Mouse (Mus musculus): Measurements from ENCODE around the gene Fry. TPM values are rescaled to one million over a fixed set of nuclear protein-coding genes. Genes with fewer than 3 reads are reported as not detected.
A peak's percentile ranks its signal among the peaks of the same experiment; 100 is the strongest.
"Not testable (repeated sequence)": the region's sequence is repeated elsewhere in the genome, so short reads cannot be mapped to it uniquely, and the experiment has no call there.

Fry gene
- polyA plus RNA-seq, 1 experiment from 2014 or later: 2.4 TPM

DNA sequence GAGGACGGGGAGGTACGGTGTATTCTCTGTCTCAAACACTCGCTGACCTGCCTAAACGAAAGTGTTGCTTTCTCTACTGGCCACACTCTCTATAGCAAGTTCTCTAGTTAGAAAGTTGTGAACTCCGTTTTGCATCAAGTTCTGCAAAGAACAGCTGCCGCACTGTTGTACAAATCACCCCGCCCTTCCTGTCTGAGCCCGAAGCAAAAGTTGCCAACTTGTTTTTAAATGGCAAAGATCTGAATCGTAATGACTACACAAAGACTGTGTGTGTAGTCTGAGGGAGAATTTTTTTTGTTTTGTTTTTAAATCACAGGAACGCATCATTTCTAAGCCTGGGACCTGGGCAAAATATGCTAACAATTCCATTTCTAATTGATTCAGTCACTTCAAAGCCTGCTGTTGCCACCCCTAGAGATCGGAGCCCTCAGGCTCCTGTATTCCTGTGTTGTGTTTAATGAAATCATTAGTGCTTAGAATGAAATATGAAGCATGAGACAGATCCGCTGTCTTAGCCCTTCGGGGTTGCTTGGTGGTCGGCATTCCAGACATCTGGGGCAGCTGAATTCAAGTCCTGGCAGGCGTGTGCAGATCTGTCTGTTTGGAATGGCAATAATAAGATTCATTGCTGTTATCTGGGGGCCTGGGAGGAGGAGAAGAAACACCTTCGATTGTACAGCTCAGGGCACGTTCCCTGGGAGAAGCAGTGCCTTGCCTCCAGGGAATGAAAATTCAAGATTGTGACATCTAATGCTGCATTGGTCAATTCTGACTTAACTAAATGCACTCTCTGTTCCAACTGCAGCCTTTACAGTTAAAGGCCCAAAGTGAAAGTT lies 339.7 kb downstream of the Fry start:
- no peaks in the 10 kb centered on the region for H3K27me3 ChIP-seq
- H3K4me3 ChIP-seq (replicated peaks): no peak overlapping the region
- H3K27ac ChIP-seq: no peak overlapping the region
- DNase-seq: no peak
- H3K9ac ChIP-seq: no peak overlapping the region
- H3K4me2 ChIP-seq: no peak overlapping the region
- no peaks in the 10 kb centered on the region for H3K9me3 ChIP-seq (replicated peaks)
- H3K4me1 ChIP-seq (replicated peaks): no peaks in the 10 kb centered on the region
- WGBS (ENCODE audit: insufficient replicate concordance): 65% methylated on average over 17 of the region's 17 CpGs
- peaks cover 12% of the 10 kb centered on the region for H3K36me3 ChIP-seq
- no peak for ATAC-seq (ENCODE audit: low read depth)

DNA sequence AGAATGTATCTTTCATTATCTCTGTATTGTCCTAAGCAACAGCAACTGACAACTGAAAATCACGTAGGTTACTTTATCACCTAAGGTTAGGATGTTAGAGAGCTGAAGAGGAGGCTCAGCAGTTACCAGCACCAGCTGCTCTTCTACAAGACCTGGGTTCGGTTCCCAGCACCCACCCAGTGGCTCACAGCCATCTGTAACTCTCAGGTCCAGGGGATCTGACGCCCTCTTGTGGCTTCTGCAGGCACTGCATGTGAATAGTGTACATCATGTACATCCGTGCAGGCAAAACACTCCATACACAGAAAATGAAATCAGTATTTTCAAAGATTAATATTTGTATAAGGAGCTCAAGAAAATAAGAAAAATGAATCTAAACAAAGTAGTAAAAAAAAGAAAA lies 341.4 kb downstream of the Fry start:
- H3K27me3 ChIP-seq: no peaks in the 10 kb centered on the region
- H3K9ac ChIP-seq: no peak overlapping the region
- no peak overlapping the region for H3K4me3 ChIP-seq (replicated peaks)
- WGBS (ENCODE audit: insufficient replicate concordance): 64% methylated on average over 4 of the region's 4 CpGs
- no peaks in the 10 kb centered on the region for H3K4me1 ChIP-seq (replicated peaks)
- no peak overlapping the region for H3K27ac ChIP-seq
- H3K9me3 ChIP-seq (replicated peaks): no peaks in the 10 kb centered on the region
- no peak overlapping the region for H3K4me2 ChIP-seq
- DNase-seq: no peak
- ATAC-seq (ENCODE audit: low read depth): no peak
- peaks cover 3% of the 10 kb centered on the region; the same call in 1 of the 2 replicates for H3K36me3 ChIP-seq

- 54% methylated on average over 3 of the region's 3 CpGs for WGBS (ENCODE audit: insufficient replicate concordance)
- no peak overlapping the region for H3K9ac ChIP-seq
- no peaks in the 10 kb centered on the region for H3K27me3 ChIP-seq
- H3K4me2 ChIP-seq: no peak overlapping the region
- H3K4me1 ChIP-seq (replicated peaks): peaks cover 13% of the 10 kb centered on the region
- ATAC-seq (ENCODE audit: low read depth) (no peak), DNase-seq (no peak)
- H3K27ac ChIP-seq: no peak overlapping the region
- H3K4me3 ChIP-seq (replicated peaks): no peak overlapping the region
- H3K36me3 ChIP-seq: no peaks in the 10 kb centered on the region
- no peaks in the 10 kb centered on the region for H3K9me3 ChIP-seq (replicated peaks)
These were observed 346.3 kb downstream of the Fry start for GRCm38 (mm10) chr5:150464721-150465120.

GRCm38 (mm10) chr5:150465218-150465617 lies 346.8 kb downstream of the Fry start:
- no peak for ATAC-seq (ENCODE audit: low read depth)
- H3K4me3 ChIP-seq (replicated peaks): no peak overlapping the region

DNA sequence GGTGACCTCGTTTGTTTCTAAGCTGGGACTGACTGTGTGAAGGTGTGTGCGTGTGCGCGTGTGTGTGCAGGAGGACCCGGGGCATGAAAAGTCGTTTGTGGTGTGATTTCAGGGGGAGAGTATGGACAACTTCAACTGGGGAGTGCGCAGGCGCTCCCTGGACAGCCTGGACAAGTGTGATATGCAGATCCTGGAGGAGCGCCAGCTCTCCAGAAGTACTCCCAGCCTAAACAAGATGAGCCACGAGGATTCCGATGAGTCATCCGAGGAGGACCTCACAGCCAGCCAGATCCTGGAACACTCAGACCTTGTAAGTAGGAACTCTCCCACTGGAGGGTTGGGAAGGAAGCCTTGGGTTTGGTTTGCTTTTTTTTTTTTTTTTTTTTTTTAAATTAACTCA lies 347.7 kb downstream of the Fry start:
- no peak overlapping the region for H3K4me3 ChIP-seq (replicated peaks)
- peak; percentile 69 for ATAC-seq (ENCODE audit: low read depth)
- H3K4me1 ChIP-seq (replicated peaks): peaks cover 16% of the 10 kb centered on the region
- H3K4me2 ChIP-seq: no peak overlapping the region
- H3K9ac ChIP-seq: no peak overlapping the region
- H3K27me3 ChIP-seq: no peaks in the 10 kb centered on the region
- no peak for DNase-seq
- no peaks in the 10 kb centered on the region for H3K36me3 ChIP-seq
- H3K27ac ChIP-seq: no peak overlapping the region
- H3K9me3 ChIP-seq (replicated peaks): no peaks in the 10 kb centered on the region
- 66% methylated on average over 12 of the region's 12 CpGs for WGBS (ENCODE audit: insufficient replicate concordance)

More at GRCm38 (mm10) chr5:150465218-150465617, 346.8 kb downstream of the Fry start:
- H3K9me3 ChIP-seq (replicated peaks): no peaks in the 10 kb centered on the region
- no peak overlapping the region for H3K27ac ChIP-seq
- H3K27me3 ChIP-seq: no peaks in the 10 kb centered on the region
- no peak overlapping the region for H3K9ac ChIP-seq
- DNase-seq: no peak
- peaks cover 16% of the 10 kb centered on the region for H3K4me1 ChIP-seq (replicated peaks)
- H3K36me3 ChIP-seq: no peaks in the 10 kb centered on the region
- 62% methylated on average over 6 of the region's 6 CpGs for WGBS (ENCODE audit: insufficient replicate concordance)
- no peak overlapping the region for H3K4me2 ChIP-seq

DNA sequence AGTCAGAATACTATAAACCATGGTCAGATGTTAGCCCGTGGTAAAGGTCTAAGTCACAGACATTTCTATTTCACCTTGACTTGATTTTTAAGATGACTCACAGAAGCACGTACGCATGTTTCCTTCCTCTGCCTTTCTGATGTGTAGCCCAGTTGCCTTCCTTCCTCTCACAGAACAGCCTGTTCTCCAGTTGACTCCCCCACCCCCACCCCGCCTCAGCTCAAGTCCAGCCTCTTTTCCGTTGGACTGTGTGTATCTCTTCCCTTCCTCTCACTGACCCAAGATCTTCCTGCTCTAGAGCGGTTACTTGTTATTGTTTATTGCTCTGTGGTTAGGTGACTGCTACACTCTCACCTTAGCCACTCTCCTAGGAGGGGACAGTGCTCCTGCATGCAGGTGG lies 350.0 kb downstream of the Fry start:
- ATAC-seq (ENCODE audit: low read depth): peak; percentile 56
- no peak for DNase-seq
- no peaks in the 10 kb centered on the region for H3K9me3 ChIP-seq (replicated peaks)
- no peak overlapping the region for H3K4me3 ChIP-seq (replicated peaks)
- no peak overlapping the region for H3K9ac ChIP-seq
- no peak overlapping the region for H3K4me2 ChIP-seq
- H3K27ac ChIP-seq: no peak overlapping the region
- no peaks in the 10 kb centered on the region for H3K27me3 ChIP-seq
- peaks cover 16% of the 10 kb centered on the region for H3K4me1 ChIP-seq (replicated peaks)
- WGBS (ENCODE audit: insufficient replicate concordance): 23% methylated on average over 6 of the region's 6 CpGs
- no peaks in the 10 kb centered on the region; the same call in 1 of the 2 replicates for H3K36me3 ChIP-seq

DNA sequence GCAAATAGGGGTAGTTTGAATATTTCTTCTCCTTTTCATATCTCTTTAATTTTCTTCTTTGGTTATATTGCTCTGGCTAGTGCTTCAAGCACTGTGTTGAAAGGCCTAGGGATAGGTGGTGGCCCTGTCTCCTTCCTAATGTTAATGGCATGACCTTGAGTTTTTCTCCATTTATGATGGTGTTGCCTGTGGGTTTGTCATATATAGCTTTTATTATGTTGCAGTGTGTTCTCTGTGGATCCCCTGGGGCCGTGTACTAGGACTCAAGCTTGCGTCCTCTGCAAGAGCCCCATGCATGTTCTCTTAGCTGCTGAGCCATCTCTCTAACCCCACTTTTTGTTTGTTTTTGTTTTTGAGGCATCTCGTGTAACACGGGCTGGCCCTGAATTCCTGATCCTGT lies 358.9 kb downstream of the Fry start:
- H3K4me1 ChIP-seq (replicated peaks): peaks cover 3% of the 10 kb centered on the region; the same call in 1 of the 2 replicates
- DNase-seq: no peak
- H3K4me2 ChIP-seq: no peak overlapping the region
- H3K9me3 ChIP-seq (replicated peaks): no peaks in the 10 kb centered on the region
- H3K4me3 ChIP-seq (replicated peaks): no peak overlapping the region
- 76% methylated on average over 4 of the region's 4 CpGs for WGBS (ENCODE audit: insufficient replicate concordance)
- H3K36me3 ChIP-seq: no peaks in the 10 kb centered on the region; the same call in 1 of the 2 replicates
- H3K27me3 ChIP-seq: no peaks in the 10 kb centered on the region
- H3K27ac ChIP-seq: no peak overlapping the region
- H3K9ac ChIP-seq: no peak overlapping the region
- ATAC-seq (ENCODE audit: low read depth): no peak

- 20% methylated on average over 4 of the region's 4 CpGs for WGBS (ENCODE audit: insufficient replicate concordance)
- H3K4me2 ChIP-seq: no peak overlapping the region
- ATAC-seq (ENCODE audit: low read depth) (no peak), DNase-seq (no peak)
- H3K27me3 ChIP-seq: no peaks in the 10 kb centered on the region
- no peak overlapping the region for H3K4me3 ChIP-seq (replicated peaks)
- no peaks in the 10 kb centered on the region for H3K9me3 ChIP-seq (replicated peaks)
- H3K36me3 ChIP-seq: no peaks in the 10 kb centered on the region
- no peak overlapping the region for H3K27ac ChIP-seq
- no peak overlapping the region for H3K9ac ChIP-seq
- peaks cover 3% of the 10 kb centered on the region; the same call in 1 of the 2 replicates for H3K4me1 ChIP-seq (replicated peaks)
These were observed 360.2 kb downstream of the Fry start for GRCm38 (mm10) chr5:150478612-150479011.

DNA sequence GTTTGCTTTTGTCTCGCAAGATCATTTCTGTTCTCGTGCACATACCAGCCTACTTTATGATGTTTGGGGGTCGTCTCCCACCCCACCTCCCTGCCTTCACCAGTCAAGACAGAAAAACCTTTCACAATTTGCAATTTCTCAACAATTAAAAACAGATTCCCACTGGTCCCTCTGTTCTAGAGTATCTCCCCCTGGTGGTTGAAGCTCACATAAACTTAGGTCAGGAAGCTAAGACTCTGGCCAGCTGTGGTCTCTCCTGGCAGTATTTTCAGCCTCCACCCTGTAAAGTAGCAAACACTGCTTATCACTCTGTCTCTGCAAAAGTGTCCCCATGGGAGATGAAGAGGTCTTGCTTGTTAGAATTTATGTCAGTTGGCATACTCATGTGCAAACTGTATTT lies 366.8 kb downstream of the Fry start:
- Histone ChIP-seq H3K36me3 (no peaks in the 10 kb centered on the region), H3K4me3 (replicated peaks) (no peak overlapping the region), H3K9me3 (replicated peaks) (no peaks in the 10 kb centered on the region), H3K27ac (no peak overlapping the region), H3K4me1 (replicated peaks) (no peaks in the 10 kb centered on the region), H3K9ac (no peak overlapping the region), H3K4me2 (no peak overlapping the region), H3K27me3 (no peaks in the 10 kb centered on the region)
- 52% methylated on average over 3 of the region's 3 CpGs for WGBS (ENCODE audit: insufficient replicate concordance)
- no peak for DNase-seq
- no peak for ATAC-seq (ENCODE audit: low read depth)

- DNase-seq (no peak), ATAC-seq (ENCODE audit: low read depth) (no peak)
- H3K9ac ChIP-seq: no peak overlapping the region
- H3K4me3 ChIP-seq (replicated peaks): no peak overlapping the region
- no peaks in the 10 kb centered on the region for H3K9me3 ChIP-seq (replicated peaks)
- WGBS (ENCODE audit: insufficient replicate concordance): 70% methylated on average over 3 of the region's 3 CpGs
- no peaks in the 10 kb centered on the region for H3K36me3 ChIP-seq
- no peak overlapping the region for H3K4me2 ChIP-seq
- no peak overlapping the region for H3K27ac ChIP-seq
- H3K27me3 ChIP-seq: no peaks in the 10 kb centered on the region
- no peaks in the 10 kb centered on the region for H3K4me1 ChIP-seq (replicated peaks)
These were observed 371.8 kb downstream of the Fry start for GRCm38 (mm10) chr5:150490285-150490684.

- H3K4me2 ChIP-seq: no peak overlapping the region
- no peaks in the 10 kb centered on the region for H3K36me3 ChIP-seq
- ATAC-seq (ENCODE audit: low read depth): no peak
- H3K9me3 ChIP-seq (replicated peaks): no peaks in the 10 kb centered on the region
- WGBS (ENCODE audit: insufficient replicate concordance): 67% methylated on average over 8 of the region's 8 CpGs
- H3K27ac ChIP-seq: no peak overlapping the region
- no peaks in the 10 kb centered on the region for H3K4me1 ChIP-seq (replicated peaks)
- H3K27me3 ChIP-seq: no peaks in the 10 kb centered on the region
- H3K4me3 ChIP-seq (replicated peaks): no peak overlapping the region
- DNase-seq: no peak
- H3K9ac ChIP-seq: no peak overlapping the region
These were observed 372.4 kb downstream of the Fry start for GRCm38 (mm10) chr5:150490821-150491220.

GRCm38 (mm10) chr5:150491573-150492173 lies 373.2 kb downstream of the Fry start:
- H3K36me3 ChIP-seq; H3K27ac ChIP-seq; H3K4me2 ChIP-seq; H3K9ac ChIP-seq; H3K27me3 ChIP-seq; ATAC-seq (ENCODE audit: low read depth); H3K9me3 ChIP-seq (replicated peaks); H3K4me1 ChIP-seq (replicated peaks); DNase-seq; H3K4me3 ChIP-seq (replicated peaks): not testable (repeated sequence)
- 68% methylated on average over 4 of the region's 4 CpGs for WGBS (ENCODE audit: insufficient replicate concordance)

All from liver, embryonic 13.5 days (tissue).